Mouse (Mus musculus) myocyte (in vitro differentiated cells): Measurements from ENCODE around the gene Syt13. TPM values are rescaled to one million over a fixed set of nuclear protein-coding genes. Genes with fewer than 3 reads are reported as not detected.
A peak's percentile ranks its signal among the peaks of the same experiment; 100 is the strongest.

Experiments
- H3K27me3 ChIP-seq: one replicate; pipeline ENCODE4 v1.6.1; 2011; ENCODE audit not compliant: control insufficient read depth, insufficient read depth, insufficient read length
- H3K36me3 ChIP-seq: one replicate; pipeline ENCODE4 v1.6.1; 2011; ENCODE audit not compliant: control insufficient read depth, insufficient read depth
- H3K4me2 ChIP-seq: one replicate; pipeline ENCODE4 v1.6.1; 2011; ENCODE audit warnings: low read depth, control low read depth
- H3K4me3 ChIP-seq: one replicate; pipeline ENCODE4 v1.5.1; 2011; ENCODE audit warnings: mild to moderate bottlenecking, control low read depth, moderate library complexity
- H3K79me2 ChIP-seq: one replicate; pipeline ENCODE4 v1.6.1; 2011; ENCODE audit not compliant: control insufficient read depth, insufficient read depth
- H3ac ChIP-seq: one replicate; pipeline ENCODE4 v1.6.1; 2011; ENCODE audit not compliant: control insufficient read depth, insufficient read length
- CEBPB ChIP-seq: IDR thresholded peaks from 2 replicates; pipeline ENCODE4 v1.6.1; 2011; ENCODE audit warnings: mild to moderate bottlenecking, moderate library complexity; ENCODE audit not compliant: poor library complexity, insufficient read depth, severe bottlenecking
- E2F4 ChIP-seq: IDR thresholded peaks from one replicate; pipeline ENCODE4 v1.6.1; 2011; ENCODE audit warnings: mild to moderate bottlenecking, control low read depth, moderate library complexity; ENCODE audit not compliant: insufficient read depth
- MAX ChIP-seq: IDR thresholded peaks from one replicate; pipeline ENCODE4 v1.6.1; 2011; ENCODE audit warnings: low read depth, mild to moderate bottlenecking, control low read depth
- MYOD1 ChIP-seq, 3 experiments: IDR thresholded peaks; one replicate each; pipeline ENCODE4 v1.6.1; 2011; ENCODE audit warnings: control low read depth in 2 of 3, low read depth in 2 of 3, mild to moderate bottlenecking in 2 of 3, moderate library complexity in 1 of 3; ENCODE audit not compliant: insufficient read length in 2 of 3, control insufficient read depth in 1 of 3
- MYOG ChIP-seq, 3 experiments: IDR thresholded peaks; one replicate each; pipeline ENCODE4 v1.6.1; 2011; ENCODE audit warnings: control low read depth in 2 of 3, low read depth in 2 of 3, mild to moderate bottlenecking in 2 of 3; ENCODE audit not compliant: insufficient read length in 2 of 3, control insufficient read depth in 1 of 3, insufficient read depth in 1 of 3
- POLR2A ChIP-seq: IDR thresholded peaks from one replicate; pipeline ENCODE4 v1.6.1; 2011; ENCODE audit warnings: low read depth, mild to moderate bottlenecking, control low read depth, moderate library complexity; ENCODE audit not compliant: insufficient read length
- POLR2AphosphoS2 ChIP-seq: IDR thresholded peaks from one replicate; pipeline ENCODE4 v1.6.1; 2011; ENCODE audit warnings: low read depth, control low read depth; ENCODE audit not compliant: insufficient read length
- REST ChIP-seq: IDR thresholded peaks from one replicate; pipeline ENCODE4 v1.6.1; 2011; ENCODE audit warnings: mild to moderate bottlenecking, control low read depth, moderate library complexity; ENCODE audit not compliant: insufficient read depth, insufficient read length
- SRF ChIP-seq: IDR thresholded peaks from one replicate; pipeline ENCODE4 v1.6.1; 2011; ENCODE audit warnings: low read depth; ENCODE audit not compliant: control insufficient read depth, insufficient read length
- TCF12 ChIP-seq: IDR thresholded peaks from one replicate; pipeline ENCODE4 v1.6.1; 2011; ENCODE audit warnings: mild to moderate bottlenecking, control low read depth; ENCODE audit not compliant: poor library complexity, insufficient read depth, severe bottlenecking
- TCF3 ChIP-seq: IDR thresholded peaks from one replicate; pipeline ENCODE4 v1.6.1; 2011; ENCODE audit warnings: low read depth, control low read depth; ENCODE audit not compliant: insufficient read length
- USF1 ChIP-seq: IDR thresholded peaks from one replicate; pipeline ENCODE4 v1.6.1; 2011; ENCODE audit warnings: low read depth, mild to moderate bottlenecking, control low read depth, moderate library complexity
- polyA plus RNA-seq: library from polyadenylated mRNA; unstranded; fragments of >200 nt; fragmentation: generic; extraction: Trizol; gene quantifications from one replicate; pipeline ENCODE4 v1.2.1, GENCODE M21; 2012; ENCODE audit warnings: missing spikeins

Syt13 gene
- 49.7 TPM for polyA plus RNA-seq

GRCm38 (mm10) chr2:92914933-92915553 lies at the start of gene Syt13:
Gene Syt13 (plus strand): TSS chr2:92915098.
- Histone ChIP-seq H3K36me3 (peaks cover 6% of the 10 kb centered on the region), H3ac (no peak within 1 kb of the TSS), H3K4me3 (peak within 1 kb of the TSS; percentile 55), H3K4me2 (peak within 1 kb of the TSS; percentile 65), H3K79me2 (peaks cover 41% of the 10 kb centered on the region), H3K27me3 (no peaks in the 10 kb centered on the region)
- TF ChIP-seq USF1 (peak; percentile 64), REST (no peak), POLR2AphosphoS2 (peak; percentile 78), POLR2A (peak; percentile 85), MYOD1 (IDR thresholded peaks at IDR 0.05; ENCODE audit: control insufficient read depth in 1 of 3, insufficient read length in 2 of 3, low read depth in 2 of 3) (peak in 1 of 3 experiments; percentile 56), MYOG (IDR thresholded peaks at IDR 0.05; ENCODE audit: control insufficient read depth in 1 of 3, insufficient read depth in 1 of 3, insufficient read length in 2 of 3, low read depth in 2 of 3) (peak in 1 of 3 experiments; percentile 33), TCF3 (no peak), TCF12 (no peak), SRF (no peak), CEBPB (no peak), MAX (no peak), E2F4 (no peak)

- H3ac ChIP-seq = no peak overlapping the region
- H3K27me3 ChIP-seq = peaks cover 6% of the 10 kb centered on the region
- H3K36me3 ChIP-seq = no peaks in the 10 kb centered on the region
- H3K4me2 ChIP-seq = no peak overlapping the region
- TF ChIP-seq SRF = no peak
- TF ChIP-seq TCF3 = no peak
- no peak for TF ChIP-seq REST
- no peak for TF ChIP-seq TCF12
- no peak for TF ChIP-seq E2F4
- TF ChIP-seq POLR2AphosphoS2 = no peak
- TF ChIP-seq CEBPB = no peak
- TF ChIP-seq MAX = no peak
- TF ChIP-seq POLR2A = no peak
- TF ChIP-seq MYOG (IDR thresholded peaks at IDR 0.05; ENCODE audit: control insufficient read depth in 1 of 3, insufficient read depth in 1 of 3, insufficient read length in 2 of 3, low read depth in 2 of 3) = no peak
- no peak for TF ChIP-seq USF1
- no peak for TF ChIP-seq MYOD1 (IDR thresholded peaks at IDR 0.05; ENCODE audit: control insufficient read depth in 1 of 3, insufficient read length in 2 of 3, low read depth in 2 of 3)
- no peaks in the 10 kb centered on the region for H3K79me2 ChIP-seq
- H3K4me3 ChIP-seq = no peak overlapping the region
These were observed 48.3 kb upstream of the Syt13 start for GRCm38 (mm10) chr2:92866616-92867015.

GRCm38 (mm10) chr2:92870139-92870836 lies 44.6 kb upstream of the Syt13 start:
- H3K36me3 ChIP-seq = no peaks in the 10 kb centered on the region
- H3ac ChIP-seq = no peak overlapping the region
- no peaks in the 10 kb centered on the region for H3K79me2 ChIP-seq
- H3K4me3 ChIP-seq = no peak overlapping the region
- H3K4me2 ChIP-seq = no peak overlapping the region
- TF ChIP-seq TCF3 (no peak), TCF12 (no peak), MYOG (IDR thresholded peaks at IDR 0.05; ENCODE audit: control insufficient read depth in 1 of 3, insufficient read depth in 1 of 3, insufficient read length in 2 of 3, low read depth in 2 of 3) (no peak), MAX (no peak), E2F4 (no peak), USF1 (no peak), REST (no peak), SRF (no peak), CEBPB (no peak), MYOD1 (IDR thresholded peaks at IDR 0.05; ENCODE audit: control insufficient read depth in 1 of 3, insufficient read length in 2 of 3, low read depth in 2 of 3) (no peak), POLR2AphosphoS2 (no peak), POLR2A (no peak)
- peaks cover 13% of the 10 kb centered on the region for H3K27me3 ChIP-seq

- Histone ChIP-seq H3K27me3 (peaks cover 13% of the 10 kb centered on the region), H3K4me2 (no peak overlapping the region), H3K36me3 (no peaks in the 10 kb centered on the region), H3K79me2 (no peaks in the 10 kb centered on the region), H3ac (no peak overlapping the region), H3K4me3 (no peak overlapping the region)
- no peak for TF ChIP-seq SRF
- no peak for TF ChIP-seq MYOG (IDR thresholded peaks at IDR 0.05; ENCODE audit: control insufficient read depth in 1 of 3, insufficient read depth in 1 of 3, insufficient read length in 2 of 3, low read depth in 2 of 3)
- TF ChIP-seq REST = no peak
- no peak for TF ChIP-seq POLR2A
- no peak for TF ChIP-seq POLR2AphosphoS2
- no peak for TF ChIP-seq USF1
- TF ChIP-seq E2F4 = no peak
- no peak for TF ChIP-seq MYOD1 (IDR thresholded peaks at IDR 0.05; ENCODE audit: control insufficient read depth in 1 of 3, insufficient read length in 2 of 3, low read depth in 2 of 3)
- TF ChIP-seq MAX = no peak
- TF ChIP-seq CEBPB = no peak
- TF ChIP-seq TCF12 = no peak
- no peak for TF ChIP-seq TCF3
These were observed 43.7 kb upstream of the Syt13 start for GRCm38 (mm10) chr2:92871093-92871686.
